Mouse (Mus musculus): ENCODE results near the gene Dnaja2.

Gene Dnaja2

GRCm38 (mm10) chr8:85554391-85555180, 558 bp downstream of the Dnaja2 start:
- peak; percentile 12 for DNase-seq

- no peak for DNase-seq
Observed at GRCm38 (mm10) chr8:85551934-85552333, 3.2 kb downstream of the Dnaja2 start.

DNA sequence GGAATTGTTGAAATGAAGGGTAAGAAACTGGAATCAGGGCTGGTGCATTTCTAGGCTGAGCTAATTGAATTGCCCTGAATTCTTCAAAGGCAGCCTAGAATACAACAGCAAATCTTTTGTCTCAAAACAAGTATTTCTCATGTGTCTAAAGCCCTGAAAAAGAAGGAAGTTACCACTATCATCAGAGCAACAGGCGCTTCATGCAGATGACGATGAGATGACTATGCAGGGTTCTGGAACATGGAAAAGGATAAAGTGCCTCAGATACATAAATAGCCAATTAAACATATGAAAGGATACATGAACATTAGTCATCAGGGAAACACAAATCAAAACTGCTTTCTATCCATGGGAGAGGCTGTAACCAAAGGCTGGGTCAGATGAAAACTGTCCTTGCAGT, 18.8 kb downstream of the Dnaja2 start:
- no peak for DNase-seq

- DNase-seq, result no peak
Observed at GRCm38 (mm10) chr8:85534163-85534562, 21.0 kb downstream of the Dnaja2 start.

DNA sequence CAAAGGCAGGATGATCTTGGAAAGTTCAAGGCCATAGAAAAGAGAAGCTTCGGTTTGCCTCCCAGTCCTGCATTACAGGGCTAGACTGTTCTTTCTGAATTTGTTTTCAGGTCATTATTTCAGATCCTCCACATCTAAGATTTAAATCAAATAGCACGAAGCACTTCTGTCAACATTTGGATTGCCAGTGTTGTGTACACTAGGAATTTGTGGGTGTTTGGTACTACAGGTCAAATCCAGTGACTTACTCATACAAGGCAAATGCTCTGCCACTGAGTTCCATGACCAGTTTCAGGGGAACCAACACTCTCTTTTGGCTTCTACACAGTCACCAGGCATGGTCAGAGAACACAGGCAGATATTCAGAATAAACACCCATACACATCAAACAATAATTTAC, 21.7 kb downstream of the Dnaja2 start:
- no peak for DNase-seq

DNA sequence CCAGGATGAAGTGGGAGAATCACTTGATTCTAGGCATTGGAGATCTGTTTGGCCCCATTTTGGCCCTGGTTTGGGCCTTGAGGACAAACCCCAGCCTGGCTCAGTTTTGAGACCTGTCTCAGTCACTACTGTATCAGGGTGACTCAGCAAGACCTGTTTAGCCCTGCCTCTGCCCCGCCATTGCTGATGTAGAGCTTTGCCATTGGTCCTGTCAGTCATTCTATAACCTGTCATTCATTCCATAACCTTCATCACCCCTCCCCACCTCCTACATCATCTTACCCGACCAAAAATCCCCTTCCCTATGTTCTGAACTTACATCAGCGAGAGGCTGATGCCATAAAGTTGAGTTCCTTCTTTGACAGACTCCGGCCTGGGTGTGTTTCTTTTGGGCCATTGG, 22.3 kb downstream of the Dnaja2 start:
- no peak for DNase-seq

- no peak for DNase-seq
Observed at GRCm38 (mm10) chr8:85531471-85531870, 23.7 kb downstream of the Dnaja2 start.

- DNase-seq, result no peak
Observed at GRCm38 (mm10) chr8:85530717-85531116, 24.4 kb downstream of the Dnaja2 start.

- no peak for DNase-seq
Observed at GRCm38 (mm10) chr8:85528959-85529358, 26.2 kb downstream of the Dnaja2 start.

DNA sequence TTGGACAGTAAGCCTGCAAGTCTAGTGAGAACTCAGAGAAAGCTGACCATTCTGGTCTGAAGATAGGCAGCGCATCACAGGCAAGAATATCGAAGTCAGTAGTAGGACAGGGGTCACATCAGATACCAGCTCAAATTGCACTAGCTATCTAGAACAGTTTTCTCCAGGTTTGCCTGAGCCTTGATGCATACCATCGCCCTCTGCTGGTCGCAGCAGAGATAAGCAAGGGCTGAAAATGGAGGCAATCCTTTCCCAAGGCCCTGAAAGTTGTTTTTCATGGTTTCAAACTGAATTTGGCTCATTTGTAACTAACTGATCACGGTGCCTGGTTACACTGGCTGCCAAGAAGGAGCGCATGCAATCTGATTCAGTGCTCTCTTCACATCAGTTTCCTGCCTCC, 29.0 kb downstream of the Dnaja2 start:
- peak; percentile 24 for DNase-seq

- DNase-seq, result no peak
Observed at GRCm38 (mm10) chr8:85524086-85524485, 31.1 kb downstream of the Dnaja2 start.

DNA sequence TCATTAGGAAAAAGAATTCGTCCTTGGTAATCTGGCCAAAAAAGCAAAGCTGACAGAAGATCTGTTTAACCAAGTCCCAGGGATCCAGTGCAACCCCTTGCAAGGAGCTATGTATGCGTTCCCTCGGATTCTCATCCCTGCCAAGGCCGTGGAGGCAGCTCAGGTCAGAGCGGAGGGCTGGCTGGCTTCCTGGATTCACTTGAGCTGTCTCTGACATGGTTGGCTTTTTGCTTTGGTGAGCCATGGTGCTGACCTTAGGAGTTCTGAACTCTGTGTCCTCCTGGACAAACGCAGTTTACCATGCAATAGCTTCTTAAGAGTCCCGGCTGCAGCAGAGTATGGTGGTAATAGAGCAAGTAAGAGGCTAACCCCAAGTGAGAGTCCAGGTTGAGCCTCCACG, 33.8 kb downstream of the Dnaja2 start:
- no peak for DNase-seq

DNA sequence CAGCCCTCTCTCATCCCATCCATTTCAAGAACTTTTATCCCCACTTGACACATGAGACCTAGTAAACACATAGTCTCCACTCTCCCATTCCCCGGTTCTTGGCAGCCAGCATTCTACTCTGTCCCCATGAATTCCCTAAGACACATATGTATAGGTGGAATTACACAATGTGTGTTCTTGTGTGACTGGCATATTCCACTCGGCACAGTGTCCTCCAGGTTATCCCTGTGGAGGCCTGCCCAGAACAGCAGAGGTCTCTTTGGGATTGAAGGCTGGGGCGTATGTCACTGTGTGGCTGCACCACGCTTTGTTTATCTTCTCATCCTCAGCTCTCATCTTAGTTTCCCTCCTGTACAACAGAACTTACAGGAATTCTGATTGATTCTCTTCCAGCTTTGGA, 34.6 kb downstream of the Dnaja2 start:
- DNase-seq, result no peak

DNA sequence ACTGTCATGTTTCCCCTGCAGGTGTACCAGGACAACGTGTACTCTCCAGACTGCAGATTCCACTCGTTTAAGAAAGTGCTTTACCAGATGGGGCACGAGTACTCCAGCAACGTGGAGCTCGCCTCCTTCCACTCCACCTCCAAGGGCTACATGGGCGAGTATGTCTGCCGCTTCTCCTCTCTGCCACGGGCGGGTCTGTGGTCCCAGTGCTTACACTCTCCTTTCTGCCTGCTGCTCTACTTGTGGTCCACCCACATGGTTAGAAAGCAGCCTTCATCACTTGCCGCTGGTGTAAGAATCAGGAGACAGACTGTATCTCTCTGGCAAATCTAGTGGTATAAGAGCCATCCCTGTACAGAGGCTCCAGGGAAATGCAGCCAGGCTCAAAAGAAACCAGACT, 37.2 kb downstream of the Dnaja2 start:
- no peak for DNase-seq

DNA sequence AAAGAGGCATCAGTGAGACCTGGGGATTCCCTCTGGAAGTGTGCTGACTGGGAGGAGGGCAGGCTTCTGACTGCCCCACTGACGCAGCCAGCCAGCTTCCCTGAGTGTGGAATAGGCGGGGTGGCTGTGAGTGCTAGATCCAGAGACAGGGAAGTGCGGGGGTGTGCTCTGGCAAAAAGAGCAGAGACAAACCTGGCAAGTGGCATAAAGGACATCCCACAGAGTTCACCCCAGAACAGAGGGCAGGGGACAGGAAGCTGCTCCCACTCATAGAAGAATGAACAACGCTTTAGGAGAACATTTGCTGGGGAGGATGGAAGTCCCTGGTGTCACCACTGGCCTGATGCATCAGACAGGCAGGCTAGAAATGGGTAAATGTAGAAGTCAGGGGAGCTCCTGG, 37.8 kb downstream of the Dnaja2 start:
- no peak for DNase-seq

GRCm38 (mm10) chr8:85515391-85515790, 39.8 kb downstream of the Dnaja2 start:
- no peak for DNase-seq

DNA sequence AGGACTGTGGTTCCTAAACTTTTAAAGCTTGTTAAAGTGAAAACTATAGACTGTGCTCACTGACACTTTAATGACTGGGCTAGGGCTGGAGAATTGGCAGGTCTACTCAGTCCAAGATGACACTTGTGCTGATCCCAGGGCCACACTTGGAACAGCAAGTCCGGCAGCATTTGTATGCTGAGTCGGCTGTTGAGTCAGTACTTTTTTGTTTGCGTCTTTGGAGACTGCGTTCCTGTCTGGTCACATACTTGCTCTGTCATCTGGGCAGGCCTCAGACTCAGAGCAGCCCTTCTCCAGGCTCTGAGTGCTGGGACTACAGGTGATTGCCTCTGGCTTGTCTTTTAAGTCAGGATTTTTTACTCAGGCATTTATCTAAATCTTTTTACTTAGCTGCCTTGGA, 41.9 kb downstream of the Dnaja2 start:
- DNase-seq, result no peak

DNA sequence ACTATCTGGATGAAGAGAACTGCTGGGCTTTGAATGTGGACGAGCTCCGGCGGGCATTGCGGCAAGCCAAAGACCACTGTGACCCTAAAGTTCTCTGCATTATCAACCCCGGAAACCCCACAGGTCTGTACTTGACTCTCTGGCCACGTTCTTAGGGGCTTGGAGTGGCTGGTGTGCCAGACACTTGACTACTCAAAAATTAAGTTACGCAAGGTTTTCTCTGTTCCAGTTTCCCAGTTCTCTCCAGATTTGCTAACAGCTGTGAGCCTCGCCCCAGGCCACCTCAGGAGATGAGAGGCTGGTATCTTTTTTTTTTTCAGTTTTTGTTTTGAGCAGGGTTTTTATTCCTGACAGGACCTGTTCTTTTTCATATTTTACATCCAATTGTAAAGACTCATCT, 42.9 kb downstream of the Dnaja2 start:
- DNase-seq, result no peak

DNA sequence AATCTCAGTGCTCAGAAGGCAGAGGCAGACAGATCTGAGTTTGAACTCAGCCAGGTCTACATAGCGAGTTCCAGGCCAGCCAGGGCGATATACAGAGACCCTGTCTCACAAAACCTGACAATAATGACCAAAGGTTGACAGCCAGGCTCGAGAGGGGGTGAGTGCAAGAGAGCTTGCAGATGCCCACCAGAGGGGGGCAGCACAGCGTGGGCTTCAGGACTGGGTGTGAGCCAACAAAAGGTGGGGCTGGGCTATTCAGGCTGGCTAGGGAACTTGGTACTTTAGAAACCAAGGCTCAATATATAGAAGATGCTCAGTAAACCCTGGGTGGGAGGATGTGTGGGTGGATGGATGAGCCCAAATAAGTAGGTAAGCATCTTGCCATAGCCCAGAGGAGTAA, 46.5 kb downstream of the Dnaja2 start:
- DNase-seq, result no peak

- DNase-seq, result no peak
Observed at GRCm38 (mm10) chr8:85506620-85507019, 48.5 kb downstream of the Dnaja2 start.

DNA sequence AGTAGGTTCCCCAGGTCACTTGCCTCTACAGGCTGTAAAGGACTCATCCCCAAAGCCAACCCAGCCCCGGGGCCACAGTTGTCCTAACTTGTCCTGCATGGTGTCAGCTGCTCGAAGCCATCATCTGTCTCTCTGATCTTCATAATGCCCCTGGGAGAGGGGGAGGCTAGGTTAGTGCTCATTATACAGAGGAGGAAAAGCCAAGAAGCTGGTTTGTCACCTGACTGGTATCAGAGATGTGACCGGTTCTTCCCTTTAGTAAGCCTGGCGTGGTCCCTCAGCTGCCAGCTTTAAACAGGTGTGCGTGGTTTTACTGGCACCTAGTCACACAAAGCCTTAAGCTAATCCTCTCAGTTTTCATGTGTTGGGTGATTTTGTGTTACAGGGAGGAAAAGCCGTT, 50.4 kb downstream of the Dnaja2 start:
- no peak for DNase-seq

DNA sequence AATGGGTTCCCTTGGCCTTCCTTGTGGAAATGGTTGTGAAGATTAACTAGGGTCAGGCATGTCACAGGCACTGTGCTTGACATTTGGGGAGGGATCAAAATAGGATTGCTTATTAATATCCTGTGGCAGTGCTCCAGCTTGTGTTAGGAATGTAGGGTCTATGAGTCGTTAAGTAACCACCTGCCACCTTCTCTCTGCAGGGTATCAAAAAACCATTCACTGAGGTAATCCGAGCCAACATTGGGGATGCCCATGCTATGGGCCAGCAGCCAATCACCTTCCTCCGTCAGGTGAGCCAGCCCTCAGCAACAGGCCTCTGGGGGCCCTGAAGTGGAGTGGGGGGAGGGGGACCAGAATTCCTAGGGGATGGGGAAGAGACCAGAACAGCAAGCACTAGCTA, 52.1 kb downstream of the Dnaja2 start:
- no peak for DNase-seq

GRCm38 (mm10) chr8:85502381-85502780, 52.8 kb downstream of the Dnaja2 start:
- DNase-seq, result no peak

DNA sequence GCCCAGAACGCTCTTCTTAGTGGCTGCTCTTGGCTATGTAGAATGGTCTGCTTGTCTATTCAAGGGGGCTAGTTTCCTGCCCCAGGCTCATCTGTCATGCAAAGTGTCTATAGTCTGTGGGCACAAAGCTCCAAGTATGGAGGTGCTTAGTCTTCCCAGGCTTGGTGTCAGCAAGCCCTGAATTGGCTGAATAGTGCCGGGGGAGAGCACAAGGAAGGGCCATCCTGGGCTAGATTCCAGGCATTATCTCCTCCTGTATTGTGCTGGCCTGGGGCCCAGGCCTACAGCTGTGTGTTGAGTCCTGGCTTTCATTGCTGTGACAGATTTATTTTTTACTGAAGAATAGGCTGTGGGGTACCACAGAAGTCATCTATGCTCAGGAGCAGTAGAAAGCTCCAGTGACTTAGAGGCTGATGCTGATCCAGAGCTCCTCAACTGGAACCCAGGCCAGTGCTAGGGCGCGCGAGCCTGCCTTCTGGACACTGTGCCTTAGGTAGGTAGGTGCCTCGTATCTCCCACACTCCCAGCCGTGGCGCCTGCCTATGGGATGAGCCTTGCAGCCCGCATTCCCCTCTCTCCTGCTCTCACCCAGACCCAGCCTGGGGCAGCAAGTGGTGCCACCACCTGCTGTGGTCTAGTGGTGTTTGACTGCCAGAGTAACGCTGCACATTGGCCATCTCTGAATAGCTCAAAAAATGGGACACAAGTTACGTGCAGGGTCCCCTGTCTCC, 54.0 kb downstream of the Dnaja2 start:
- DNase-seq, result peak; percentile 48

- DNase-seq, result no peak
Observed at GRCm38 (mm10) chr8:85500460-85500859, 54.7 kb downstream of the Dnaja2 start.
